Mouse (Mus musculus) embryonic facial prominence, embryonic 11.5 days (tissue): Measurements from ENCODE around the gene Pdcd2l. TPM values are rescaled to one million over a fixed set of nuclear protein-coding genes. Genes with fewer than 3 reads are reported as not detected.
A peak's percentile ranks its signal among the peaks of the same experiment; 100 is the strongest.

Source experiments
- ATAC-seq: fragments of 200-750 bp; cut with Nextera tagmentation; replicated peaks from 2 replicates; pipeline ENCODE4 v1.8.0; 2017; ENCODE audit warnings: low read depth; ENCODE audit not compliant: insufficient number of reproducible peaks, low FRiP score, low TSS enrichment
- DNase-seq: peaks from one replicate; pipeline ENCODE4 v3.0.0-alpha.2; 2015; ENCODE audit warnings: low spot score
- H3K27ac ChIP-seq: fragments of 300-500 bp; sonication (generic); replicated peaks from 2 replicates; pipeline ENCODE4 v1.5.1; 2014; ENCODE audit warnings: mild to moderate bottlenecking, low read depth, low read length, control low read depth
- H3K27me3 ChIP-seq: fragments of 300-500 bp; sonication (generic); 2 replicates; pipeline ENCODE4 v1.6.1; 2014; ENCODE audit warnings: mild to moderate bottlenecking, low read length, moderate library complexity, mixed read lengths; ENCODE audit not compliant: control insufficient read depth, insufficient read depth
- H3K36me3 ChIP-seq: fragments of 300-500 bp; sonication (generic); replicated peaks from 2 replicates; pipeline ENCODE4 v1.6.1; 2014; ENCODE audit warnings: low read depth, mild to moderate bottlenecking, low read length, moderate library complexity, mixed read lengths; ENCODE audit not compliant: control insufficient read depth, insufficient read depth
- H3K4me1 ChIP-seq: fragments of 300-500 bp; sonication (generic); 2 replicates; pipeline ENCODE4 v1.6.1; 2014; ENCODE audit warnings: low read length, mixed read lengths; ENCODE audit not compliant: control insufficient read depth, insufficient read depth
- H3K4me2 ChIP-seq: fragments of 300-500 bp; sonication (generic); 2 replicates; pipeline ENCODE4 v1.6.1; 2014; ENCODE audit warnings: low read depth, mild to moderate bottlenecking, control low read depth, low read length, moderate library complexity
- H3K4me3 ChIP-seq: fragments of 300-500 bp; sonication (generic); 2 replicates; pipeline ENCODE4 v1.5.1; 2014; ENCODE audit warnings: low read depth, low read length, control low read depth
- H3K9ac ChIP-seq: fragments of 300-500 bp; sonication (generic); replicated peaks from 2 replicates; pipeline ENCODE4 v1.6.1; 2014; ENCODE audit warnings: mild to moderate bottlenecking, control low read depth, low read length
- H3K9me3 ChIP-seq: fragments of 300-500 bp; sonication (generic); replicated peaks from 2 replicates; pipeline ENCODE4 v1.6.1; 2016; ENCODE audit warnings: mild to moderate bottlenecking, low read length, inconsistent platforms, mixed read lengths; ENCODE audit not compliant: control insufficient read depth
- WGBS: fragments of 180-500 bp; shearing (Covaris S2); extraction: QIAGEN DNeasy Blood & Tissue Kit; methylation state at CpG from one replicate; pipeline ENCODE4 v1.1.7; 2014; 5-methylcytosine and 5-hydroxymethylcytosine counted together
- polyA plus RNA-seq: library from polyadenylated mRNA; unstranded; fragments of >200 nt; fragmentation: Nextera tagmentation; extraction: Ambion mirVana; gene quantifications from 2 replicates; pipeline ENCODE4 v1.2.1, GENCODE M21; 2014

Gene Pdcd2l
- 59.0 and 60.9 TPM in 2 replicates for polyA plus RNA-seq

DNA sequence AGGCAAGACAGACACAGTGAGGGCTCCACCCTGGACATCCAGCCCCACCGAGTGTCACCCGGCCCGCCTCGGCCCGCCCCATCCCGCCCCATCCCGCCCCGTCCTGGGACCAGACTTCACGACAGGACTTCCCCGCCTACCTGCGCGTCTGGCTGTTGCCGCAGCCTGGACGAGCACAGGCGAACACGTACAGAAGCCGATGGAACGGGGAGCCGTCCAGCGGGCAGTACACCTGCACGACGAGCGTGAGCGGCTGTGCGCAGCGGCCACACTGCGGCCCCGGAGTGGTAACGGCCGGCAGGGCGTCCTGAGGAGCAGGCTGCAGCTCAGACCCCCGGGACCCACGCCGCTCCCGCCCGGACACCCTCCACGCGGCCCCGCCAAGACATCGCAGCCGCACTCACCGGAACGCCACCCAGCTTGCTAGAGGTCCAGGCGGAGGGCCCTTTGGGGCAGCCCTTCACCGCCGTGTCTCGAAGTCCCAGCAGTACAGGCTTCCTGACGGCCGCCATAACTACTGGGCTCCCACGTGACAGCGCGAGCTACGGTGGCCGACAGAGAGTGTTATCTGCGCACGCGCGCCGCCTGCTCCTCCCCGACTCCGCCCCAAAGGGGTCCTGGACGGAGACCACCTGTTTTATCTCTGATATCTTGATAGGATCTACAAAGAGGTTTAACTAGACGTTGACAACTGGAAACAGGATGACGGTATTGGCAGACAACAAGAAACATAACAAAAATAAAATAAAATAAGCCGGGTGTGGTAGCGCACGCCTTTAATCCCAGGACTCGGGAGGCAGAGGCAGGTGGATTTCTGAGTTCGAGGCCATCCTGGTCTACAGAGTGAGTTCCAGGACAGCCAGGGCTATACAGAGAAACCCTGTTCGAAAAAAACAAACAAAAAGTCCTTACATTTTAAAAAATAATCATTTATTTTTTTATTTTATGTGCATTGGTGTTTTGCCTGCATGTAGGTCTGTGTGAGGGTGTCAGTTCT is at the start of gene Pdcd2l:
Gene Pdcd2l, minus strand, starts transcription at position 530 of the 997 bp plus-strand sequence.
- peak; percentile 90 for ATAC-seq
- 0 out of 2 replicates have a peak within 1 kb of the TSS, but pooled peaks have one; percentile 8 for H3K27ac ChIP-seq
- DNase-seq = peak; percentile 94

DNA sequence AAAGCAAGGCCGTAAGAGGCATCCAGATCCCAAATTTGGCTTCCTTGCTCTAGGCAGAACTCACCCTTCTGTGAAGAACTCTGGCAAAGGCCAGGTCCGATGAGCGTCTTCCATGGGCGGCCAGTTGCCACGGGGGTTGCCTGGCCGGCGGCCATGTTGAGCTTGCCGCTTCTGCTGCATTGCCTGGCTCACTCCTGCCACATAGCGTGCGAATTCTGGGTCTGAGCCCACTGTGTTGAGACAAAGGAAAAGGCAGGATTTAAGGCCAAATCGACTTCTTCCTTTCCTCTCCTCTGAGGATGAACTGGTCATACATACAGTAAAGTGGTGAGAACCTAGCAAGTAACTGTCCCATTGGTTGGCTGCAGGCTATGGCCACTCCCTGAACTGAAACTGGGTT is 45.7 kb upstream of the Pdcd2l start:
- no peaks in the 10 kb centered on the region for H3K9me3 ChIP-seq
- H3K4me2 ChIP-seq = no peak overlapping the region
- H3K27me3 ChIP-seq = no peaks in the 10 kb centered on the region
- H3K4me1 ChIP-seq = no peaks in the 10 kb centered on the region
- WGBS = 91% methylated on average over 11 of the region's 11 CpGs
- peaks cover 5% of the 10 kb centered on the region for H3K36me3 ChIP-seq
- H3K9ac ChIP-seq = no peak overlapping the region
- no peak for ATAC-seq
- no peak for DNase-seq
- no peak overlapping the region for H3K27ac ChIP-seq
- H3K4me3 ChIP-seq = no peak overlapping the region

More for the DNA sequence above, at the start of gene Pdcd2l:
- H3K9me3 ChIP-seq = no peaks in the 10 kb centered on the region
- peak within 1 kb of the TSS; percentile 99 for H3K4me3 ChIP-seq
- H3K36me3 ChIP-seq = peaks cover 6% of the 10 kb centered on the region; the same call in 1 of the 2 replicates
- peak within 1 kb of the TSS; percentile 77 for H3K4me2 ChIP-seq
- H3K4me1 ChIP-seq = no peaks in the 10 kb centered on the region
- H3K27me3 ChIP-seq = no peaks in the 10 kb centered on the region
- WGBS = 3% methylated on average over 62 of the region's 70 CpGs
- peak within 1 kb of the TSS; percentile 92 for H3K9ac ChIP-seq

DNA sequence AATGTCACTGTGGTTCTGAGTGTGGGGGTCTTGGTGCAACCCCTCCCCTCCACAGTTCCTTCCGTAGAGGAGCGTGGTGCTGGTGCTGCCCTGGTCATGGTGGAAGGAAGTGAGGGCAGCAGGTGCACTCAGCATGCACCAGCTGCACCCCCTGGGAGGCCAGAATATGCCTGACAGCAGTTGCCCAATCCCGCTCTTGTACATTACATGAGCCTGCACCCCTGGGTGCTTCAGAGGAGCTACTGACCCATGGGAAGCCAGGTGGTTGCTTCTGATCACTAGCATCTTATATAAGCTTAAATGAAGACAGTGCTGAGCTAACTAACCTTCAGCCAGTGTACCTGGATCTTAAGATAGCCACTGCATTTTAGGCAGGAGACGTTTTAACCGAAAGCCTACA is 41.6 kb upstream of the Pdcd2l start:
- H3K9ac ChIP-seq = no peak overlapping the region
- no peaks in the 10 kb centered on the region for H3K27me3 ChIP-seq
- H3K36me3 ChIP-seq = peaks cover 3% of the 10 kb centered on the region
- H3K9me3 ChIP-seq = no peaks in the 10 kb centered on the region
- ATAC-seq = no peak
- no peak overlapping the region for H3K27ac ChIP-seq
- H3K4me1 ChIP-seq = no peaks in the 10 kb centered on the region
- no peak for DNase-seq
- no peak overlapping the region for H3K4me3 ChIP-seq
- no peak overlapping the region for H3K4me2 ChIP-seq
- 90% methylated on average over 5 of the region's 5 CpGs for WGBS

DNA sequence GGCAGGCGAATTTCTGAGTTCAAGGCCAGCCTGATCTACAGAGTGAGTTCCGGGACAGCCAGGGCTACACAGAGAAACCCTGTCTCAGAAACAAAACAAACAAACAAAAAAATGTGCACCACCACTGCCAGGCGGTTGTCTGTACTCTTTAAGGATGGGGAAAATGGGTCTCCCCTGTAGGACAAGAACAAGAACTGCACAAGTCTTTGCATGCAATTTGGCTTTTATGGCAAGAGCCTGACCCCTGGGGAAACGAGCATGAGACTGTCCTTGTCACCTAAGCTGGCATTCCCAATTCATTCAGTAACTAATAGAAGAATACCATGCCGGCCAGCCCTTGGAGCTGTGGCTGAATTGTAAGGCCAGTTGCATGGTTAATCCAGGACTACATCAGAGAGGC is 39.1 kb upstream of the Pdcd2l start:
- no peak overlapping the region for H3K27ac ChIP-seq
- H3K9ac ChIP-seq = no peak overlapping the region
- no peak overlapping the region for H3K4me3 ChIP-seq
- ATAC-seq = no peak
- no peaks in the 10 kb centered on the region for H3K9me3 ChIP-seq
- whole genome bisulfite sequencing = 91% methylated on average over 5 of the region's 5 CpGs
- no peak overlapping the region for H3K4me2 ChIP-seq
- no peak for DNase-seq
- peaks cover 3% of the 10 kb centered on the region for H3K36me3 ChIP-seq
- H3K4me1 ChIP-seq = no peaks in the 10 kb centered on the region
- H3K27me3 ChIP-seq = no peaks in the 10 kb centered on the region

DNA sequence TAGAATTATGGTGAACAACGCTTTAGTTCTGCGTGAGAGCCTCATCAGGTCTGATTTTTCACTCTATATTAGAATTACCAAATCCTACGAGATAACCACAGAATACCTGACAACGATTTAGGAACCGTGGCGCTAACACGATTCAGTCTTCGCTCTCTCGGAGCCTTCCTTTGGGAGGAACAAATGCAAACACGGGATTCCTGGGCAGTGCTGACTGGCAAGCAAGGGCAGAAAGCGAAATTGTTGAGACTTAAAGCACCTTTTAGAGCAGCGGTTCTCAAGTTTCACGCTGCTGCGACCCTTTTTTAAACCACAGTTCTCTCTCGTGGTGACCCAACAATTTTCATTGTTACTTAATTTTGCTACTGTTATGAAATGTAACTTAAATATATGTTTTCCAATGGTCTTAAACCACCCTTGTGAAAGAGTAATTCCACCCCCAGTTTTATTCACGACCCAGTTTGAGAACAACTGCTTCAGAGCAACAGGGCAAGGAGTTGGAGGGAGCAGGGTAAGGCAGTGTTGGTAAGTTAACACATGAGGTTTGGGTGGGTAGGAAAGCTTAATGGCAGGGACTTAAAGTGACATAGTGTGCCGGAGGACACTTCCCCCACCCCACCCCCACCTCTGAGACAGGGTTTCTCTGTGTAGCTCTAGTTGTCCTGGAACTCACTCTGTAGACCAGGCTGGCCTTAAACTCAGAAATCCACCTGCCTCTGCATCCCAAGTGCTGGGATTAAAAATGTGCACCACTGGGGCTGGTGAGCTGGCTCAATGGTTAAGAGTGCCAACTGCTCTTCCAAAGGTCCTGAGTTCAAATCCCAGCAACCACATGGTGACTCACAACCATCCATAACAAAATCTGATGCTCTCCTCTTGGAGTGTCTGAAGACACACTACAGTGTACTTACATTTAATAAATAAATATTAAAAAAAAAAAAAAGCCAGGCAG is 38.4 kb upstream of the Pdcd2l start:
- no peaks in the 10 kb centered on the region for H3K9me3 ChIP-seq
- H3K27me3 ChIP-seq = no peaks in the 10 kb centered on the region
- peak overlapping the region; percentile 73 for H3K27ac ChIP-seq
- 2% methylated on average over 17 of the region's 17 CpGs for WGBS
- peak overlapping the region; percentile 60 for H3K9ac ChIP-seq
- ATAC-seq = no peak
- H3K4me2 ChIP-seq = peak overlapping the region; percentile 70
- H3K4me3 ChIP-seq = peak overlapping the region; percentile 40
- no peaks in the 10 kb centered on the region for H3K4me1 ChIP-seq
- H3K36me3 ChIP-seq = no peaks in the 10 kb centered on the region; the same call in none of the 2 replicates
- peak; percentile 63 for DNase-seq

DNA sequence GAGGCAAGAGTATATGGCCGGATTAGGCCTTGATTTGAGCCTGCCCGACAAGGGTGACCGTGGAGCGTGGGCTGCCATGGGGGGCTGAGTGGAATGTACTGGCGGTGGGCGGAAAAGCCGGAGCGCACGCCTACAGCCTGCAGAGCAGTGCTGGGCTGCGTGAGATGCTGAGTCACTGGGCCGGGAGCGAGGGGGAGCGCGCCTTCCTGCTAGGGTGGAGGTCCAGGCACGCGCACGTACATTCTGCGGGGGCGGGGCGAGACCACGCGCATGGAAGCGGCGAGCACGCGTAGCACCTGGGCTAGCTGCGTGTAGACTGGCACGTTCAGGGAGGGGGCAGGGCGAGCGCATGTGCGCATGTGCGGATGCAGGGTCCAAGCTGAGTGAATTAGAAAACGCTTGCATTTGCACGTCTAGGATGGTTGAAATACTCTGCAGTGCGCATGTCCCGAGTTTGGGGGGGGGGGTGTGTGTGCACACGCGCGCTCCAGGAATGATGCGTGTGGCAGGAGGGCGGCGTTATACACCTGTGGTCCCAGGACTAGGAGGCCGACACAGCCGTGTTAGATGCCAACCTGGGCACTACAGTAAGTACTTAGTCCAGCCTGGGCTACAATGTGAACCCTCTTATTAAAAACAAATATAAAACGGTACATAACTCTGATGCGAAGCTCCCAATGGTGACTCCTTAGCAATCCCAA is 37.6 kb upstream of the Pdcd2l start:
- Histone ChIP-seq H3K4me2 (peak overlapping the region; percentile 70), H3K4me1 (no peaks in the 10 kb centered on the region), H3K27me3 (no peaks in the 10 kb centered on the region), H3K4me3 (peak overlapping the region; percentile 40), H3K36me3 (no peaks in the 10 kb centered on the region; the same call in none of the 2 replicates), H3K9ac (peak overlapping the region; percentile 60), H3K9me3 (no peaks in the 10 kb centered on the region), H3K27ac (peak overlapping the region; percentile 73)
- DNase-seq (peak; percentile 99), ATAC-seq (peak; percentile 93)
- 0% methylated on average over 45 of the region's 46 CpGs for WGBS
